Mouse (Mus musculus): ENCODE measurements around the gene Itga3. TPM values are rescaled to one million over a fixed set of nuclear protein-coding genes. Genes with fewer than 3 reads are reported as not detected.
A peak's percentile ranks its signal among the peaks of the same experiment; 100 is the strongest.
"Not testable (repeated sequence)": the region's sequence is repeated elsewhere in the genome, so short reads cannot be mapped to it uniquely, and the experiment has no call there.

Itga3 gene
- polyA plus RNA-seq, 1 experiment from 2014 or later: 9.5 TPM

DNA sequence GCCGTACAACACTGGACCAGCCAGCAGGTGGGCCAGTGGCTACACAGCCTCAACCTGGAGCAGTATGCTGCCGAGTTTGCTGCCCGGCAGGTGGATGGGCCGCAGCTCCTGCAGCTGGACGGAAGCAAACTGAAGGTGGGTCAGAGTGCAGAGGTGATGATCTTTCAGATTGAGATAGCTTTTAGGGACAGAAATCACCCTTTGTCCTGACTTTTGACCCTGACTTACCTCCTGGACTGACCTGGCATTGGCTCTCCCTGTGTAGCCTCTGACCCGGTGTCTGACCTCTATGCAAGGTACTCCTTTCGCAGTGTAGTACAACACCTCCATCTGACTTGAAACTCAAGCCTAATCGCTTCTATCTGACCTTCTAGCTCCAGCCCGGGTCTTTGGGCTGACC, 53.1 kb downstream of the Itga3 start:
- Histone ChIP-seq H3K4me2 (no peak overlapping the region), H3K27ac (no peak overlapping the region), H3K9ac (no peak overlapping the region), H3K4me1 (peaks cover 3% of the 10 kb centered on the region; the same call in 1 of the 2 replicates), H3K9me3 (no peaks in the 10 kb centered on the region), H3K27me3 (no peaks in the 10 kb centered on the region), H3K4me3 (no peak overlapping the region), H3K36me3 (peaks cover 78% of the 10 kb centered on the region)
- ATAC-seq (ENCODE audit: insufficient number of reproducible peaks, low FRiP score, low TSS enrichment, low read depth): no peak
- WGBS: 93% methylated on average over 9 of the region's 9 CpGs

DNA sequence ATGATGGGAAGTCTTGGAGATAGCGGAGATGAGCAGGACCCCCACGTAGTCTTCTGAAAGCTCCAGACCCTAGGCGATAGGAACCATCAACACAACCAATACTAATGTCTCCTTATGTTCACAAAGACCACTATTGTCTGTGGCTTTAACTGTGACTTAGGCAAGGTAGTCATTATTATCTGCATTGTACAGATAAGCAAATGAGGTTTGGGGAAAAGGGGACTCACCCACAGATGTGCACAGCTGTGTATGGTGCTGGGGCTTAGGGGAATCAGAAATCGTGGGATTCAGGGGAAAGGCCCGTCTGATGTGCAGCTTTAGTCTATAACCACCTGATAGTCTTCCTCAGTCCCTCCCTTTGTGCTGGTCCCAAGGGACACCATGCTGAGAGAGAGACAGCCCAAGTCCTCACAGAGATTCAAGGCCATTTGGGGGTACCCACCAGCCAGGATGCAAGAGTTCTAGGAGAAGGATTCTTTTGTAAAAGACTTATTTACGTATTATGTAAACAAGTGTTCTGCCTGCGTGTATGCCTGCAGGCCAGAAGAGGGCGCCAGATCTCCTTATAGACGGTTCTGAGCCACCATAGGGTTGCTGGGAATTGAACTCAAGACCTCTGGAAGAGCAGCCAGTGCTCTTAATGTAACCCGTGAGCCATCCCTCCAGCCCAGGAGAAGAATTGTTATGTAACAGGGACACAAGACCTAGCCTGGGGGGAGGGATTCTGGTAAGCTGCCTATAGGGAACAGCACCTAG, 54.2 kb downstream of the Itga3 start:
- Histone ChIP-seq H3K36me3 (peaks cover 80% of the 10 kb centered on the region), H3K27me3 (no peaks in the 10 kb centered on the region), H3K4me1 (peaks cover 3% of the 10 kb centered on the region; the same call in 1 of the 2 replicates), H3K9me3 (no peaks in the 10 kb centered on the region), H3K9ac (no peak overlapping the region), H3K4me3 (no peak overlapping the region), H3K27ac (no peak overlapping the region), H3K4me2 (no peak overlapping the region)
- no peak for ATAC-seq (ENCODE audit: insufficient number of reproducible peaks, low FRiP score, low TSS enrichment, low read depth)
- WGBS: 82% methylated on average over 10 of the region's 10 CpGs

DNA sequence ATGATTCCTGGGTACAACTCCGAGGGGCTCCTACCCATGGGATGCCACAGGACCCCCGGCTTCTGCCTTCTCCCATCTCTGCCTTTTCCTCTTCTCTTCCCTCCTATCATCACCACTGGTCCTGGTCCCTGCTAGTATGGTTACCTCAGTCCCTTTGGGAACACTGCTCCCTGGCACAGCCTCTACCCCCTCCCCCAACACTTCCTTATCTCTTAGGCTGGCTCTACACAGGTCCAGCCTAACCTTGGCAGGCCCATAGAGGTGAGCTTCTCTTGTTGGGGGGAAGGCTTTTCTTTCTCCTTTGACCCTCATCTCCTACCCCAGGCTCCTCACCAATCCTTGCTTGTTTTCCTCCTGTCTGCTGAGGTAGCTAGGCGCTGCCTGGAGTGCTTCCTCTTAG, 61.1 kb downstream of the Itga3 start:
- WGBS: 73% methylated on average over 3 of the region's 3 CpGs
- no peak for ATAC-seq (ENCODE audit: insufficient number of reproducible peaks, low FRiP score, low TSS enrichment, low read depth)

DNA sequence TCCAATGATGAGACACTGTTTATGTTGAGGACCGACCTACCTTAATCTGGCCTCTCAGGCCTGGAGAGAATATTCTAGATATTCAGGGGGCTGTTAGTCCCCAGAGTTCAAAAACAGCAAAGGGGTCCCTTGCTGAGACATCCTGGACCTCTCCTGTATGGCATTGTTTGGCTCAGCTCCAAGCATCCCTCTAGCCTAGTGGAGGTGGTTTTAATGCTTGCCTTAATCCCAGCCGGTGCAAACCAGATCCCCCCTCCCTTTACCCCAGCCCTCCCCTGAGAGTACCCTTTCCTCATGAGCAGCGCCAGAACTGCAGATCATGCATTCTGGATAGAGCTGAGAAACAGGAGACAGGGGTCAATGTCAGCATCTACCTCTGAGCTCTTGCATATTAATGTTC, 64.1 kb downstream of the Itga3 start:
- no peak for ATAC-seq (ENCODE audit: insufficient number of reproducible peaks, low FRiP score, low TSS enrichment, low read depth)
- H3K9ac ChIP-seq: no peak overlapping the region

More for the DNA sequence above, 61.1 kb downstream of the Itga3 start:
- Histone ChIP-seq H3K4me3 (no peak overlapping the region), H3K27ac (no peak overlapping the region), H3K9ac (no peak overlapping the region), H3K9me3 (no peaks in the 10 kb centered on the region), H3K27me3 (no peaks in the 10 kb centered on the region), H3K36me3 (peaks cover 50% of the 10 kb centered on the region), H3K4me2 (no peak overlapping the region), H3K4me1 (peaks cover 26% of the 10 kb centered on the region)

DNA sequence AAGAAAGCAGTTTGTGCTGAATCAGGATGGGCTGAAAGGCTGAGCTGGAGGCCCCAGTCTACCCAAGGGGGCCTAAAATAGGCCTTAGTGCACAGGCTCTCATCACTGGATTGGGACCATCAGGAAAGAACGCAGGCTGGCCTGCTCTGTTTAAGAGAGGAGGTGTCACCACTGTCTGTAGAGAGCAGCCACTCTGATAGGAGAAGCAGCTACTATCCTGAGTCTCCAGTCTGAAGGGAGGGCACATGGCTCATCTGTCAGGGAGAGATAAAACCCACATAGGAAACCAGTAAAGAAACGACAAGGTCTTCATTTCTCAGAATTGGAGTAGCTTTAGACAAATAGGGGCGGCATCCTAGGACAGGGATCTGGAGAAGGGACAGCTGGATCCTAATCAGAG, 64.5 kb downstream of the Itga3 start:
- Histone ChIP-seq H3K9ac (no peak overlapping the region), H3K4me3 (no peak overlapping the region), H3K9me3 (no peaks in the 10 kb centered on the region), H3K27ac (no peak overlapping the region), H3K4me1 (peaks cover 44% of the 10 kb centered on the region), H3K27me3 (no peaks in the 10 kb centered on the region), H3K4me2 (peak overlapping the region; percentile 87; the same call in 1 of the 2 replicates), H3K36me3 (peaks cover 26% of the 10 kb centered on the region)
- ATAC-seq (ENCODE audit: insufficient number of reproducible peaks, low FRiP score, low TSS enrichment, low read depth): no peak
- 64% methylated on average over 3 of the region's 3 CpGs for WGBS

More for the DNA sequence above, 64.1 kb downstream of the Itga3 start:
- peaks cover 40% of the 10 kb centered on the region for H3K4me1 ChIP-seq
- no peak overlapping the region for H3K4me2 ChIP-seq
- no peaks in the 10 kb centered on the region for H3K27me3 ChIP-seq
- H3K9me3 ChIP-seq: no peaks in the 10 kb centered on the region
- no peak overlapping the region for H3K27ac ChIP-seq
- WGBS: 33% methylated on average over 3 of the region's 3 CpGs
- H3K4me3 ChIP-seq: no peak overlapping the region
- peaks cover 29% of the 10 kb centered on the region for H3K36me3 ChIP-seq

DNA sequence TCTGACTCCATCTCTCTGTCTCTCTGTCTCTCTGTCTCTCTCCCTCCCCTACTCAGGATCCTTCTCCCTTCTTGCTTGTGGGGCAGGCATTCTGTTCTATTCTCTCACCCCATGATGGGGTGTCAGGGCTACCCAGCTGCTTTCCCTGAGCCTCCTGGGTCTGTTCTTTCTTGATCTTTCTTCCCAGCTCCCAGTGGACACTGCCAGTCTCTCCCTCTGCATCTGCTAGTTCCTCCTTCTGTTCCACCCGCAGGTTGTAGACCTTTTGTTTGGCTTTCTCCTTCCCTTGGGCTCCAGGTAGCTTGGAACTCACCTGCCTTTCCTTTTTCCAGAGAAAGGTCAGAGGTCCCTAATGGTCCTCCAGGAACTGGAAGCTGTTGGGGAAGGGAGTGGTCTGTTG, 65.2 kb downstream of the Itga3 start:
- Histone ChIP-seq H3K9me3 (no peaks in the 10 kb centered on the region), H3K27ac (no peak overlapping the region), H3K27me3 (no peaks in the 10 kb centered on the region), H3K9ac (0 out of 2 replicates have a peak overlapping the region, but pooled peaks have one; percentile 2), H3K4me2 (peak overlapping the region; percentile 87), H3K36me3 (peaks cover 20% of the 10 kb centered on the region), H3K4me3 (peak overlapping the region; percentile 70), H3K4me1 (peaks cover 51% of the 10 kb centered on the region)
- ATAC-seq (ENCODE audit: insufficient number of reproducible peaks, low FRiP score, low TSS enrichment, low read depth): no peak
- WGBS: 36% methylated on average over 1 of the region's 1 CpGs

DNA sequence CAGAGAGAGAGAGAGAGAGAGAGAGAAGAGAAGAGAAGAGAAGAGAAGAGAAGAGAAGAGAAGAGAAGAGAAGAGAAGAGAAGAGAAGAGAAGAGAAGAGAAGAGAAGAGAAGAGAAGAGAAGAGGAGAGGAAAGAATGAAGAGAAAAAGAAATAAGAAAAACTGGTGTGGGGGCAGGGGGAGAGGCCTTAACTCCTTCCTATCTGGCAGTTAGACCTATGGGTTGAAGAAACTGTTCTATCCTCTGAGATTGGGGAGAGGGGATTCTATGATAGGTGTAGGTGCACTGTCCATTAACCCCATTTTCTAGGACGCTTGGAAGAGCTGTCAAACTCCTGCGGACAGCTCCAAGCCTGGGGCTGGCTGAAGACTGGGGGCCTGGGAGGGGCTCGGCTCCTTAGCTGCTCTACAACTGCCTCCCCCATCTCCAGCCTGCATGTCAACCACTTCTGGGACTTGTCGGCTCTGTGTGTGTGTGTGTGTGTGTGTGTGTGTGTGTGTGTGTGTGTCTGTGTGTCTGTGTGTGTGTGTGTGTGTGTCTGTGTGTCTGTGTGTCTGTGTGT, 65.7 kb downstream of the Itga3 start:
- Histone ChIP-seq H3K4me1 (peaks cover 56% of the 10 kb centered on the region), H3K4me2 (peak overlapping the region; percentile 87), H3K4me3 (peak overlapping the region; percentile 70), H3K36me3 (peaks cover 15% of the 10 kb centered on the region), H3K9ac (0 out of 2 replicates have a peak overlapping the region, but pooled peaks have one; percentile 17)
- not testable (repeated sequence) for ATAC-seq (ENCODE audit: insufficient number of reproducible peaks, low FRiP score, low TSS enrichment, low read depth); H3K27ac ChIP-seq; H3K9me3 ChIP-seq; H3K27me3 ChIP-seq
- WGBS: 4% methylated on average over 3 of the region's 4 CpGs

DNA sequence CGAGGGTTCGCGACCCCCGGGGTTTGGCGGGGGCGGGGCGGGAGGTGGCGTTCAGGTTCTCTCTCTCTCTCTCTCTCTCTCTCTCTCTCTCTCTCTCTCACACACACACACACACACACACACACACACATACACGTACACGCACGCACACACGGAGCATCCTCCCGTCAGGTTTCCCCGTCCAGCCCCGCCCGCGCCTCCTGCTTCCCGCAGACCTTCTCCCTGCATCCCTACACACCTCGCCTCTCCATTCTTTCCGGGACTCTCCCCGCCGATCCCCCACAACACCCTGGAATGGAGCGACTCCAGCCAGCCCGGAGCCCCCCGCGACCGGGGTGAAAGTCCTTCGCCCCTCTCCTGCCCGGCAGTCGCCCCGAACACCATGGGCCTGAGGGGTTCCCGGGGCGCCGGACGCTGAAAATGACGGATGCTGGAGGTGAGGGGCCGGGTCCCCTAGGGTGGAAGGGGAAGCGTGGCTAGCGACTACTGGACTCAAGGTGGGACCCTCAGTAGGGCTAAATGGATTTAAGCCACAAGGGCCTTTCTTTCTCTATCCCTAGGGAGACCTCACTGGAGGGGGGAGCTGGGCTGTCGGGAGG, 66.4 kb downstream of the Itga3 start:
- H3K9me3 ChIP-seq: no peaks in the 10 kb centered on the region
- peaks cover 62% of the 10 kb centered on the region for H3K4me1 ChIP-seq
- H3K4me3 ChIP-seq: peak overlapping the region; percentile 70
- H3K36me3 ChIP-seq: peaks cover 15% of the 10 kb centered on the region
- peak overlapping the region; percentile 87 for H3K4me2 ChIP-seq
- 1% methylated on average over 37 of the region's 40 CpGs for WGBS
- ATAC-seq (ENCODE audit: insufficient number of reproducible peaks, low FRiP score, low TSS enrichment, low read depth): no peak
- H3K9ac ChIP-seq: peak overlapping the region; percentile 72
- H3K27ac ChIP-seq: peak overlapping the region; percentile 94
- H3K27me3 ChIP-seq: no peaks in the 10 kb centered on the region

DNA sequence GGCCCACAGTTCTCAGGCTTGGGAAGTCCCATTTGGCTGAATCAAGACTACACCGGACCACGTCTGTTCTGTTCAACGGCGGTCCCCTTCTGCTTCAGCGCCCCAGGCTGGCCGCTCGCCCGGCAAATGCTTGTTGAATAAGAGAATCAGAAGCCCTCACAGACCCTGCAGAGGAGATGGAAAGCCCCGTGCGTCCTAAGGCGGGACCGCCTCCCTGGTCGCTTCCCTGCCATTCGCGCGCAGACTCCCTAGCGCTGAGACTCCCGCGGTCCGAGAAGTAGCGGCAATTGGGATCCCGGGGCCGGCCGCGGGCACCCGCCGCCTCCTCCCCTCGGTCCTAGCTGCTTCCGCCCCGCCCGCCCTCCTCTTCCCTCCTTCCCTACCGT, 67.0 kb downstream of the Itga3 start, which contains the start of gene Samd14:
Gene Samd14 (plus strand): TSS at position 251 of the 386 bp plus-strand sequence.
- H3K4me1 ChIP-seq: peaks cover 62% of the 10 kb centered on the region

DNA sequence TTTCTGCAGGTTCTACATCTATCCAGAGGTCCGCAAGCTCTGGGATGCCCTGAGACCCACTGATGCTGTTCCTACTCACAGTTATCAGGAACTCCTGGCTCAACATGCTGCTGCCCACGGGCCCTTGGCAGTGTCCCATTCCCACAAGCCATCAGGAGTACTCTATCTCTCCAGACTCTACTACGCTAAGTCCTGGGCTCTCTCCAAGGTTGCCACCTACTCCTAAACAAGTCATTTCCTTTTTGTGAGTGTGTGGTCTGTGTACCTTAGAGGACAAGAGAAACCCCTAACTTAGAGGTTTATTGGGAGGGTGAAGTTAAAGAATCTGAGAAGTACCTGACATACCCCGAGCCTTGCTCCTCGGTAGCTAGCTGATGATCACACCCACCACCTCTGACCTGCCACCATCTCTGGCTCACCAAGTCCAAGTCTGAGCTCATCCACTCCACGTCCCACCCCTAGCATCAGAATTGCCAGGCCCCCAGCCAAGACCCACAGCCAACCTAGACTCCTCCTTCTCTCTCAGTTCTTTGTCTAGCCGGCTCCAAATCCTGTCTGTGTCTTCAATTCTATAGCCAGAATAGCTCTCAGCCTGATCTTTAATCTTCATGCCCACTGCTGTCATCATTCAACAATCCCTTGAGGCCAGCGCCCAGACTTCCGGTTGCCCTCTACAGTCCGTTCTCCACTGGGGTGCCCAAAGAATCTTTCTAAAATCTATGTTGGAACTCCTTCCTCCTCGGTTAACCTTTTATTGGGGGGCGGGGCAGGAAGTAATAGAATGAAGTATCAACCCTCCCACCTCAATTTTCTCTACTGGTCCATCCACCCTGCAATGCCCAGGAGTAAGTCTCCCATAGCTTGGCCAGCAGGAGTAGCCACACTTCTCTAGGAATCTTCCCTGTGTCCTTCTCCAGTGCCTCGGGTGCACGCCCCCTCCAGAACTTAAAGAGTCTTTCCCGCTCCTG, 67.7 kb downstream of the Itga3 start:
- H3K4me2 ChIP-seq: peak overlapping the region; percentile 87
- H3K4me1 ChIP-seq: peaks cover 60% of the 10 kb centered on the region
- peaks cover 22% of the 10 kb centered on the region for H3K36me3 ChIP-seq
- WGBS: 26% methylated on average over 15 of the region's 15 CpGs
- H3K9ac ChIP-seq: peak overlapping the region; percentile 72
- H3K9me3 ChIP-seq: no peaks in the 10 kb centered on the region
- H3K27me3 ChIP-seq: no peaks in the 10 kb centered on the region
- peak overlapping the region; percentile 94 for H3K27ac ChIP-seq
- peak overlapping the region; percentile 70 for H3K4me3 ChIP-seq
- peak; percentile 42 for ATAC-seq (ENCODE audit: insufficient number of reproducible peaks, low FRiP score, low TSS enrichment, low read depth)

More for the DNA sequence above, 67.0 kb downstream of the Itga3 start, which contains the start of gene Samd14:
- Histone ChIP-seq H3K4me3 (peak within 1 kb of the TSS; percentile 70), H3K9me3 (no peaks in the 10 kb centered on the region), H3K27ac (peak within 1 kb of the TSS; percentile 94), H3K4me2 (peak within 1 kb of the TSS; percentile 87), H3K9ac (peak within 1 kb of the TSS; percentile 72), H3K27me3 (no peaks in the 10 kb centered on the region), H3K36me3 (peaks cover 15% of the 10 kb centered on the region)
- peak; percentile 72 for ATAC-seq (ENCODE audit: insufficient number of reproducible peaks, low FRiP score, low TSS enrichment, low read depth)
- whole genome bisulfite sequencing: under 1% methylated on average over 29 of the region's 32 CpGs

DNA sequence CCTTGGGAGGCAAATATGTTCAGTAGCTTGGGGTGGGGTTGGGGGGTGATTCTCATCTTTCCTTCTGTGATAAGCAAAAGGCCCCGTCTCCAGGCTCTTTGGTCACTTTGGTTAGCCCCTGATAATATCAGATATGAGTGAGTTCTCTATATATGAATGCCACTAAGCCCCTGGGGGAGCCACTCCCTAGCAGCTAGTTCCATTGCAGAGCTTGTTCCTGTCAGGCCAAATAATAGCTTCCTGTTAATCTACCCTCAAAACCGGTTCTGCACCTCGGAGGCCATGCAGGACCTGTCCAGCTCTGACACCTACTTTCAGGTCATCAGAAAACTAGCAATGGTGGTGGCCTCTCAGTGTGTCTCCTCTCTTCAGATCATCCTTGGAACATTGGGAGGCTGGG, 69.2 kb downstream of the Itga3 start:
- peaks cover 52% of the 10 kb centered on the region for H3K4me1 ChIP-seq
- WGBS: 58% methylated on average over 3 of the region's 3 CpGs

More for the DNA sequence above, 69.2 kb downstream of the Itga3 start:
- Histone ChIP-seq H3K4me2 (no peak overlapping the region), H3K9me3 (no peaks in the 10 kb centered on the region), H3K36me3 (peaks cover 34% of the 10 kb centered on the region), H3K27ac (peak overlapping the region; percentile 67; the same call in 1 of the 2 replicates), H3K27me3 (no peaks in the 10 kb centered on the region), H3K9ac (no peak overlapping the region), H3K4me3 (no peak overlapping the region)
- ATAC-seq (ENCODE audit: insufficient number of reproducible peaks, low FRiP score, low TSS enrichment, low read depth): no peak

Measured in limb, embryonic 15.5 days (tissue).